Mouse (Mus musculus): ENCODE measurements around the gene Ascl3. TPM values are rescaled to one million over a fixed set of nuclear protein-coding genes. Genes with fewer than 3 reads are reported as not detected.

Ascl3 gene
- total RNA-seq (2023) = not detected

DNA sequence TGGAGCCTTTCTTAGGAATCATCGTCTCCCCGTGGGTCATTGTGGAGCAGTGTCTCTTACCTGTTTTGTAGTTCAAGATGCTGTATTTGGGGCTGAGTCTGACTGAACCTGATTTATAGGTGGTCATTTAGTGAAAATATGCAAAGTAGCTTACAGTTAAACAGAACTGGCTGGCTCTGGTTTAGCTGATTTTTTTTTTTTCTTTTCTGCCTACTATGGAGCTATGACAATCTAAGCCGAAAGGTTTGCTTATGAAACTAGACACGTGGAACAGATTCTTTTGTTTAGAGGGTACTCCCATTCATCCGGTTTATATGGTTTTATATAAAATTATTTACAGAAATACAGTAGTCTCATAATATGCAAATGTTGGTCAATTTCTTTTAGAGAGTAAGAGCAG, at the start of gene Ascl3:
Gene Ascl3, minus strand, starts transcription at position 101 of the 400 bp plus-strand sequence.

DNA sequence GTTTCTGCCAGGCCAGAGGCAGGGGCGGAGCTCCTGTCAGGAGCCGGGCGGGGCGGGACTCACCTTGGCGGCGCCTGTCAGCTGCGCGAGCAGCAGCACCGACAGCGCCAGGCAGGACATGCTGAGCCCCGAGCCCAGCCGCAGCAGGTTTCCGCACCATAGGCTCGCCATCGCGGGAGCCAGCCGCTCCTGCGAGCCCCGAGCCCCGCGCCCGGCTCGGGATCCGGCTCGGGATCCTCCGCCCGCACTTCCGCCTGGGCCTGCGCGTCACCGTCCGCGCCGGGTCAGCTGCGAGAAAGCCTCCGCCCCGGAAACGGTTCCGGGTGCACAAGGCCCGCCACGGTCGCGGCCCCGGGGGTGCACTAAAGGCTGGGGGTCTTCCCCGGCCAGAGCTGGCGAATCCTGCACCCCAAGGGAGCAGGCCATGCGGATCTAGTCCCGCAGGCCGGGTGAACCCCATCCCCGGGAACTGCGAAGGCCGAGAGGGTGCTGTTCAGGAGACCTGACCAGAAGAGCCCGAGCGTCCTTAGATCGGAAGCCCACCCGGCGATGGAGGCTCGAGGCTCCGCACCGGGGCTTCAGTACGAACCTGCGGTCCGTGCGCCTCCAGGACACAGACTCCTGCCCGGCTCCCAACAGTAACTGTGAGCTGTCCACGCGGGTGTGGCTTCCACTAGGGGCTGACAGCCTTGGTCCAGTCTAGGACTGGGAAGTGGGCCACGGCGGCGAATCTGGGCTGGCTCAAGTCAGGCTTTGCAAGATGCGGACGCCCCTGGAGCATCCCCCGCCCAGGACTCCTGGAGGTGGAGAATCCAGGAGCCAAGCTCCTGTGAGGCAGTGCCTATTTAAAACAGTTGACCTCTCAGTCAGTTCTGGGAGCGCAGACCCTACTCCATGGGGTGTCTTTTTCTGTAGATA, 20.7 kb upstream of the Ascl3 start, which contains the start of gene Tmem9b:
Gene Tmem9b, minus strand, starts transcription at position 868 of the 918 bp plus-strand sequence.

DNA sequence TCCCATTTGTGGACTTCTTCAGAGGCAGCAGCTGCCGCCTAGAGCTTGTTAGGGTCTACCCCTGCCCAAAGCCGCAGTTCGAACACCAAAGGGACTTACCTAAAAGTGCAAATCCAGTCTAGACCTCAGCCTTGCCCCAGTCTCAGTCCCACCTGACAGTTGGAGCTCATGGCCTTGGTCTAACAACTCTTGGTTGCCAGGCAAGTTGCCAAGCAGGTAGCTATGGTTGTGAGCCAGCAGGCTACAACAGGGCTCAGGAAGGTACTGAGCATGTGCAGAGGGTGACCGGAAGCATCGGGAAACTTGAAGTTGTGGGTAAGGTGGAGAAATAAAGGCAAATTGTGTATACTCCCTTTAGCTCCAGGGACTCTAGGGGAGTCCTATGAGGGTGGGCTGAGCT, 7.8 kb downstream of the Ascl3 start, which contains the start of gene BC051019:
Gene BC051019, minus strand, starts transcription at position 154 of the 400 bp plus-strand sequence.

GRCm38 (mm10) chr7:109703190-109704015, 28.1 kb downstream of the Ascl3 start, which contains the start of the genes St5 and Akip1:
Gene St5 (minus strand): TSS chr7:109703605.
Gene Akip1 (plus strand): TSS chr7:109703690.

Other genes with a start within 250 kb of the Ascl3 start
- gene Trim66, start 223.6 kb downstream of the Ascl3 start, total RNA-seq (2023) = under 1 TPM in 1 of 2 experiments, not detected in 1; 0.22 TPM
- gene Rpl27a, start 212.6 kb downstream of the Ascl3 start, total RNA-seq (2023) = 100 to 1,000 TPM; 186 to 194 TPM
- gene St5, start 28.1 kb downstream of the Ascl3 start, total RNA-seq (2023) = 1 to 10 TPM; 6.9 to 9.2 TPM
- 10 to 100 TPM in 1 of 2 experiments, 1 to 10 TPM in 1; 9.6 to 13.2 TPM for gene Akip1, start 28.0 kb downstream of the Ascl3 start, total RNA-seq (2023)
- gene BC051019, start 7.9 kb downstream of the Ascl3 start, total RNA-seq (2023) = not detected
- 10 to 100 TPM; 33.8 to 34.8 TPM for gene Tmem9b, start 21.1 kb upstream of the Ascl3 start, total RNA-seq (2023)
- 1 to 10 TPM in 1 of 2 experiments, not detected in 1; 1.4 TPM for gene Nrip3, start 50.3 kb upstream of the Ascl3 start, total RNA-seq (2023)
- not detected for gene Scube2, start 134.0 kb upstream of the Ascl3 start, total RNA-seq (2023)
- 100 to 1,000 TPM; 193 to 212 TPM for gene Dennd5a, start 228.7 kb upstream of the Ascl3 start, total RNA-seq (2023)

Measured in neutrophil, adult 83 days (primary cell).